Mouse (Mus musculus) gastrocnemius, postnatal 25 days (tissue): Measurements from ENCODE around the gene Btg3. TPM values are rescaled to one million over a fixed set of nuclear protein-coding genes. Genes with fewer than 3 reads are reported as not detected.

Experiments
- DNase-seq: peaks from one replicate; pipeline ENCODE4 v3.0.0; 2022
- total RNA-seq, 2 experiments: library from RNA; stranded (reverse); gene quantifications; 1 replicate in 1 of 2; 2 replicates in 1 of 2; pipeline ENCODE4 v1.2.3; 2021

Btg3 gene
- total RNA-seq, 2 experiments from 2014 or later = 4.7 to 8.1 TPM

DNA sequence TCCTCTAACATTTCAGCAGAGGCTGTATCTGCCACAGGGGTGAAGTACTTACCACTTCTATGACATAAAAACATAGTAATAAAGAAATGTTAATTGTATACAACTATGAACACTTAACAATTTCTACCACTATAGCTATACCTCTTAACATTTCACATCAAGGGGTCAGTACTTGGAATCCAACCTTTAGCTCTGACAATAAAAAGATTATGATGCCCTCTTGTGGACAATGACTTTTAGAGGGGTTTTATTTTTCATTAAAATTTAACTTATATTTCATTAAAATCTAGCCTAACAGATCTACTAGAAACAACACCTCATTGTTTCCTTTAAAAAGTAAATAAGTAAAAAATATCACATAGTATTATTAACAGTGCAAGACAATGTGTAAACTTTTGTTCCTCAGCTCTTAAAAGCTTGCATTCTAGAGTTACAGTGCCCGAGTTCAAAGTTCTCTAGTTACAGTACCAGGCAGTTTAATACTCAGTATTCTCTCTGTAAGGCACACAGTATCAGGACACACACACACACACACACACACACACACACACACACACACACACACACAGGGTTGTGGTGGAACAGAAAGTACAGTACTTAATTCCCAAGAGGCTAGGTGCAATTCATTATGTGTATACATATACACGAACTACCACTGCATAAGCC, 30.2 kb downstream of the Btg3 start:
- DNase-seq = no peak

DNA sequence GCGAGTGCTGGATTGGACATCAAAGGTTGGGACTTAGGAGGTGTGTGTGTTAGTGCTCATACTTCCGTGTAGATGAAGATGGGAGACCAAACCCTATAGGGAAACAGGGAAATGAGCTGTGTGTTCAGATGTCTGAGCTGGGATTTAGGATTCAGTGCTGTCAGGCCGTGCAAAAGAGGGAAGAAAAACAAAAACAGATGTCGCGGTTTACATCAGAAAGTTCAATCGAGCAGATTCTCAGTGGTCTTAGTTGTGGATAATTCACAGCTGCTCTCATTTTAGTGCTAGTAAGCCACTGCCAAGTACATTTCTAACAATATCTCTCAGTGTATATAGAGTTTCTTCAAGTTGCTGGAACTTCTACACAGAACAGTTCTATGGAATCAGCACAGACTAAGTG, 33.2 kb downstream of the Btg3 start:
- DNase-seq = no peak

DNA sequence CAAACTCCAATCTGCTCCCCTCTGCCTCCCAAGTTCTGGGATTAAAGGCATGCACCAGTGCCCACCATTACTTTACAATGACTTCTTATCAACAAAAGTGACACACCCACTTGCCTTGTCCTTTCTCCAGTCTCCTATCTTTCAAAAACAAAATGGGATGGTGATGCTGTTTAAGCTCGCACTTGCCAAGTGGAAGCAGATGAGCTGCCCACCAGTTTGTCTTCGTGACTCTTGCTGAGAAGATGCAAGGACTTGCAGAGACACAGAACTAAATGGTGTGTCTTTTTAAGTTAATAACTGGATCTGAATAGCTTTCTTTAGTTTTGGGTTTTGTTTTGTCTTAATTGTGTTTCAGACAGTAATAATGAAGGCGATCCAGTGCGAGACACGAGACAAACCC, 34.2 kb downstream of the Btg3 start:
- no peak for DNase-seq

DNA sequence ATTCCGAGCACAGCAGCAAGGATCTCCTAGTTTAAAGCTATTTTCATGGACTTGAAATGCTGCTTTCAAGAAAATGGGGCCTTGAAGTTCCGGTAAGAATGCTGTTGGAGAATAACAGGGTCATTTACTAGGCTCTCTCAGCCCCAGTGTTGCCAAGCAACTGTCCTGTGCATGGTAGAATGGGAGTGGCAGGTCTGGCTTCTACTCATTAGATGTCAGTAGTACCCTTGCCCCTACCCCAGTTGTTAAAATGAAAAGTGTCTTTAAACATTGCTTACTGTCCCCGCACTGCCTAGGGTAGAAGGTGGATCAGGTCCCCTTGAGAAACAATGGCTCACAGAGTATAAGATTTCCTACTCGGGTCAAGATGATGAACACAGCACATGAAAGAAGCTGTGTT, 35.6 kb downstream of the Btg3 start:
- DNase-seq = no peak

DNA sequence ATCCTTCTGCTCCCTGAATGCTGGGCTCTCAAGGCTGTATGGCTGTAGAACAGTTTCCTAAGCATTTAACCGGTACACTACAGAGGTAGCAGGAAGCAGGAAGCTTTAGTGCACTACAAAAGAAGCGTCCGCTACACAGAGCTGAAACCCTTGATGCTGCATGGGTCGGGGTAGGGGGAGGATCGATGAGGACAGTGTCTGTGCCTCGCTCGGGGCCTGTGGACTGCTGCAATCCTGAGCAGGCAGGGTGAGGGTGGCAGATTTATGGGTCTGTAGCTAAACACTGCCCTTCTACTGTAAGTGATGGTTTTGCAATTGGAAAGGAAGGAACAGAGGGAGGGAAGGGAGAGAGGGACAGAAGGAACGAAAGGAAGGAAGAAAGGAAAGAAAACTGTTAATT, 39.8 kb downstream of the Btg3 start:
- DNase-seq = no peak

DNA sequence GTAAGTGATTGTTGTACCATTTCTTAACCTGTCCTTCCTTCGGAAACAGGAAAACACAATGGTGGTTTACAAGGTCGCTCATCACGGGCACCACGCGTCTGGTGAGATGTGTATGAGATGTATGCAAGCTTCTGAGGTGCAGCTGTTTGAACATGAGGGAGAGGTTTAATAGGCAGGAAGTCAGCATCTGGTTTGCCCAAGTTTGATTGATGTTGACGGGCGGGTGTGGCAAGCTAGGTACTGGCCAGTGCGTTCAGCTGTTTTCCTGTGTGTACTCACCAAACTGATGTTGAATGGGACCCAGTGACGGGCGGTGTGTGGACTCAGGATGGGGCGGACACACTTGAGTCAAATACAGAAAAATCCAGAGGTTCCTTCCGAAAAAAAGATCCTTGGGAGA, 49.0 kb downstream of the Btg3 start:
- no peak for DNase-seq

DNA sequence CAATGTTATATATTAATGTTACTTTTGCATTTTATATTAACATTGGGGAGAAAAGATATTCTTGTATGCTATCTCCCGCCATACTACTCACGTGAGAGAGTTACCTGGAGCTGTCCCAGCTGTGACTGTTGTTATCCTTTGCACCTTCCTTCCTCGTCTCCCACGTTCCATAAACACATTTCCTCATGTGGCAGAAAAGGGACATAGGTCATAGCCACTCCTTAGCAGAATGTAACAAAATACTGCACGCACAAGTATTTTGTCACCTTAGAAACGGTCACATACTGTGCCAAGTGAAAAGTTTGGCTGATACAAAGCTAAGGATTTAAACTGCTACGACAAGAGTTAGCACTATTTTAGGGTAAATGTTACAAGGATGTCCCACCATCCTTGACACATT, 49.4 kb downstream of the Btg3 start:
- DNase-seq = no peak

DNA sequence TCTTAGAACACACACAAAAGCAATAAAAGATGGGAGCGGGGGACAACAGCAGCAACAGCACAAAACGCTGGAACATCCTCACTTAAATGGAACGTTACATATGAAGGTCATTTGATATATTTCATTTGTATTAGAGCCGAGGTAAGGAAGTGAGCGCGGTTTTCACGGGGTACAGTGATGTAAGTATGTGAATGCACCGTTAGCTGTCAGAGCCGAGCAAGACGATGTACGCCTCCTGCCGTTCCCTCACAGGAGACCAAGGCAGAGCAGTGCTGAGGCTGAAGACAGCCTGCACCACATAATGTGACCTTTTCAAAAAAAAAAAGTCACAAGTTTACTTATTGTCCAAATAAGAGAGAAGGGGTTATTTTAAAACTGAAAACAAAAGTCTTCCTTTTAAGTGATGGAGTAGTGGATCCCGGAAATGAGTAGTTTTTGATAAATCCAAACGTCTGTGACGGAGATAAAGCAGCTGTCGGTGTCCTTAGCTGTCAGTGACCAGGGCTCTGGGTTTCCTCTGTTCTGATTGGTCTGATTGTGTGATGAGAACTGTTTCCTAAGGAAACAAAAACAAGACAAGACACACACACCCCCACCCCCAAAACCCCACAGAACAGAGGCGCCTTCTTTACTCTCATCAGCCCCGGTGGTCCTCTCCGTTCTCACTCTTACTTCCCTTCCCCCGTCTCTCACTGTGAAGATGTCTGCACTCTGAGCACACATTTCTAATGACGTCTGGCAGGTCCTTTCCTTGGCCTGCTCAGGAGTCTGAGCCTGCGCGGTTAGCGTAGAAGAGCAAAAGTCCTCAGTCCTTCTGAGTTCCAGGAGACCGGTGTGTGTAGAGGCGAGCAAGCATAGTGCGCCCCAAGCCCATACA, 50.8 kb downstream of the Btg3 start:
- no peak for DNase-seq

DNA sequence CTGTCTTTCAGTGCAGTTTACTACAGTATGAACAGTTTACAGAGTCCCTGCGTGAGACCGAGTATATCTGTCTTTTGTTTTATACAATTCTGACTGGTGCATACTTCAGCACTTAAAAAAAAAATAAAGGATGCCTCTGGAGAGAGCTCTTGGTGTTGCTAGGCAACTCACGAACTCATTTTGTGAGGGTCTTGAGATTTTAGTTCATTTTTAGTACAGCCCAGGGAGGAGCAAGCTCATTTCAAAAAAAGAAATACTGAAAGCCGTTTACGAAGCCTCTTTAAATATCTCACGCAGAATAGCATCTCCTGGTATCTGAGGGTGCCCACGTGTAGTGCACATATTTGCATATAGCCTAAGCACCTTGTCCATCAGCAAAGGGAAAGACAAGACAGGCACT, 54.9 kb downstream of the Btg3 start:
- no peak for DNase-seq

DNA sequence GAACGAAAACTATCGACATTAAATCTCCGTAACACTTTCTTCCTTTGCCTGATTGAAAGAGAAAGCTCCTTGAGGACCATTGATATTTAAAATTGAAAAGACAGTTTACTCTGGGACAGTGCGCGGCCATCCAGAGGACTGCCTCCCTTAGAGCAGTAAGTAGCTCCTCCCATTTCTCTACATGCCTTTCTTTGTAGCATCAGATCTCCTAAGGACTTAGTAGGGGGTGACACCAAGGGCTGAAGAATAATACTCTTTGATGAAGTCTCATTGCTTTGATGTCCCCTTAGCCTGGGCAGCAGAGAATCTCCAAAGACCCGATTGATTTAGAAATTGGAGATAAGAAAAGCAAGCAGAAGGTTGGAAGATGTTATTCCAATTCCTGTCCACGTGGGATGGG, 55.4 kb downstream of the Btg3 start:
- DNase-seq = no peak

DNA sequence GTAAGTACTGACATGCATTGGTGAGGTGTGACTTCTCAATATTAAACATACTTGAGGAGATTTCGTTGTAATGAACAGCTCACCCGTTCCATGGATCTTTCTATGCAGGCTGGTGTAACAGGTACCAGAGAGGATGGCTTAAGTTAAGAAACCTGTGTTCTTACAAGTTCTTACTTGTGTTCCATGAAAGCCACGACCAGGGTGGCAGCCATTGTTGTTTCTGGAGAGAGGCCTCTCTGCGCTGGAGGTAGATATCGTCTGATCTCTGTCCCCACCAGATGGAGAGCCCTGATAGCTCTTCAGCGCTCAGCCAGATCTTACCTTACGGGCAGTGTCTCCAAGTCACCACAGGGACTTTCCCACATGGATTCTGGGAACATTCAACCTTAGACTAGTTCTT, 57.3 kb downstream of the Btg3 start:
- DNase-seq = no peak

DNA sequence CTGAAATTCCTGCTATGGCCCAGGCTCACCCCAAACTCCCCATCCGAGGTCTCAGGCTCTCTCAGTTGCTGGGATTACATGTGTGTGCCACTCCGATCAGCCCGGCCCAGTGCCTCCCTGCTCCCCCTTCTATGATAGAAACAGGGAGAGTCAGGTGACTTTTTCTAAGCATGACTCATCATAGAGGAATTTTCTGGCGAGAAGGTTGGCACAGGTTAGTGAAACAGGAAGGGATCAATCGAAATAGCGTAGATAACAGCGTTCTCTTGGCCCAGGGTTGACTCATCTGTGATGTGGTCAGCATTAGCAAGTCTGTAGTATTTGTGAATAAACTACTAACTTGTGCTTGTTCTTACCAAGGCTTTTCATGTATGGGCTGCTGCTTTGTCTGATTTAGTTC, 59.0 kb downstream of the Btg3 start:
- no peak for DNase-seq

DNA sequence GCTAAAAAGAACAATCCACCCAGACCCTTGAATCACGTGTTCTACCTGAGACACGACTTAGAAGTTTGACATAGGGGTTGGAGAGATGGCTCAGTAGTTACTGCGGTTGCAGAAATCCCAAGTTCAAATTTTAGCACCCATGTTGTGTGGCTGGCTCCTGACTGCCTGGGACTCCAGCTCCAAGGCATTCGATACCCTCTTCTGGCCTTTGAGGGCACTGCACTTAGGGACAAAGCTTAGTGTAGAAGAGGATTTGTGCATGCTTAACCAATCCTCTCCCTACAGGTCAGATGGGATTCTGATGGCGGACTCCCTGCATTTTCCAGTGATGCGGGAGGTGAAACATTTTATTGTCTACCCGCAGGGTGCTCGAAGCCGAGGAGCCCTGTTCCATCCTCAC, 60.1 kb downstream of the Btg3 start:
- no peak for DNase-seq

DNA sequence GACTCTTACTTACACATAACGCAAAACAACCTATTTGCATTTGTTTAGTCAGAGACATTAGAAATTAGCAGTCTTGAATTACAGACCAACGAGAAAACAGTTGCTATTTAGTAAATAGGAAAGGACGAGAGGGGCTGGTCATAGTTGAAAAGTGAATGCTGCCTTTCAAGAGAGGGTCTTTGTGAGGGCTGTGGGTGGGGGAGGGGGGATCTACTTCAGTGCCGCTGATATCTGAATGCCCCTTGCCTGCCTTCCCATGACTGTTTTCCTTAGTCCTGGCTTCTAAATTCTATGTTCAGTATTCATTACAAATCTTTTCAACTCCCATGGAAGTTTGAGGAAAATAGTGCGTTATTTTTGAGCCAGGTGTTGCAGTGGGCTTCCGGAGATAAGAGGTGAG, 63.0 kb downstream of the Btg3 start:
- no peak for DNase-seq

DNA sequence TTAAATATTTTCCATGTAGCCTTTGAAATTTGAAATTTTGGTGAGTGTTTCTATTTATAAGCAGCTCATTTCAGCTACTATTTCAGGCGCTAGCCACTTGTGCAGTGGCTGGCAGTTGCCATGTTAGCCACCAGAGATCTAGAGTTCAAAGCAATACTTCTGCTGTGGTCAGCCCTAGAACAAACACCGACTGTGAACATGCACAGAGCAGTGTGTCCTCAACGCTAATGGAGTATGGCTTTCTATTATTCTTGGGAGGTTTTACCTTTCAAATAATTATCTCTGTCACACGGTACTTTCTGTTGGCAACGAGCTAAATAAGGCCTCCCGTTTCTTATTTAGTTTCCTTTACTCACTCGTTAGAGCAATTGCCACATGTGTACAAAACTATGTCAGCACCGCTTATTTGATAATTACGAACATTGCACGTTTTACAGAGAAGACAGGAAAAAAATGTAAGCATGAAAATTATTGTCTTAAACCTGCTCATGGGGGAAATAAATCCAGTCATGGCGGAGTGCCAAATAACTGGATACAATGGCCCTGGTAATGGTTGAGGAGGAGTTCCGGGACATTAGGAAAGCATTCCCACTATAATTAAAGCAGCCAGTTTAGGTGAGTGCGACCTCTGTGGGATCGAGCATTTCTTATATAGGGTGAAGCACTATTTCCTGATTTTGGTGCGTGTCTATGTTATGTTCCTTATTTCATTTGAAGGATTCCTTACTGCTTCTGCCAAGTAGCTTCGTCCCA, 63.7 kb downstream of the Btg3 start:
- DNase-seq = no peak

DNA sequence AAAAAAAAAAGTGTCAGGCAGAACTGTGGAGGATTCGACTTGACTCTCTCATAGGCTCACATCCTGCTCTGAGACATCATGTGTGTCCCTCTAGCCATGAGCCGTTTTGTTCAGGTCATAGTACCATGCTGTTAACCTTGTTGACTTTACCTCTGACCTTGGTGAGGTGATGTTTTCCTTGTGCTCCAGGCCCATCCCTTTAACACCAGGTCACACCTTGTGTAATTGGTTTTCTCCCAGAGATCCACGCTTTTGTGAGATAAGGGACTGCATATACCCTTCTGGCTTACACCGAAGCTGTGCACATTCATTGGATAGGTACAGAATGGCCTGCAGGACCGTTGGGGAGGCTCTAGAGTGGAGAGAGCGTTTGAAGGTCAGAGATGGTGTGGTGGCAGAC, 67.7 kb downstream of the Btg3 start:
- DNase-seq = no peak

DNA sequence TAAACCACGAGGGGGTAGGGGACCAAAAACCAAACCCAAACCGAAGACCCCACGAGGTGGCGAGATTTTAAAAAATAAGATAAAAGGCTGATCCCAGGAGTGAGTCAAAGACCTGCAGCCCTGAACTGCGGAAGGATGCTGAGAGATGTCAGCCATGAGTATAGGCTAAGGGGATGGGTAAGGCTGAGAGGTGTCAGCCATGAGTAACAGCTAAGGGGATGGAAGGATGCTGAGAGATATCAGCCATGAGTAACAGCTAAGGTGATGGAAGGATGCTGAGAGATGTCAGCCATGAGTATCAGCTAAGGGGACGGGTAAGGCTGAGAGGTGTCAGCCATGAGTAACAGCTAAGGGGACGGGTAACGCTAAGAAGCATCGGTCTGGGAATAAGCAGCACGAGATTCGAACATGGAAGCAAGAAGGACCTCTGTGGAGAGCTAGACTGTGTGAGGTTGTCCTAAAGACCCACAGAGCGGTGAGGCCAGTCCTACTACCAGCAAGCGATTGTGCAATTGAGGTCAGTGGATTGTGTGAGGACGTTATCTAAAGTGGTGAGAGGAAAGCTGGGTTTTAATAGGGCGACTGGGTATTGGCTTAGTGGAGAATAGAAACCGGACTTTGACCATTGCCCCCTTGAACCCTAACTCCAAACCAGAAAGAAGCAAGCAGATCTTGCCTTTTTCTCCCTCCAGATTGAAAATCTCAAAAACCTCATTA, 69.4 kb downstream of the Btg3 start:
- no peak for DNase-seq

DNA sequence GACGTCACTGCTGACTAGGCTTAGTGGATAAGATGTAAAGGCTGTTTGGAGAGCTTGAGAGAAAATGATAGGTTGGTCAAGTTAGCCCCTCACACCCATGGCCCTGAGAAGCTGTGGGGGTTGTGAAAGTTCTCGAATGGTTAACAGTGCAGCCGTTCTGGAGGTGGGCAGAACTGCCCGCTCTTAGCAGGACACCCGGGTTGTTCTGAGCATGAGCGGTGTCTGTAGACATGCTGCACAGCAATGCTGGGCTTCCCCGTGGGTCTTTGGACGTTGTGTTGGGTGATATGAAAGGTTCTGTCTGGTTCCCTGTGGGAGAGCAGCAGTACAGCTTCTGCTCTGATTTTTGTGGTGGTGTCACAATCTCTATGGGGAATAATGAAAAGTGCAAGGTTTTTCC, 70.4 kb downstream of the Btg3 start:
- DNase-seq = no peak

DNA sequence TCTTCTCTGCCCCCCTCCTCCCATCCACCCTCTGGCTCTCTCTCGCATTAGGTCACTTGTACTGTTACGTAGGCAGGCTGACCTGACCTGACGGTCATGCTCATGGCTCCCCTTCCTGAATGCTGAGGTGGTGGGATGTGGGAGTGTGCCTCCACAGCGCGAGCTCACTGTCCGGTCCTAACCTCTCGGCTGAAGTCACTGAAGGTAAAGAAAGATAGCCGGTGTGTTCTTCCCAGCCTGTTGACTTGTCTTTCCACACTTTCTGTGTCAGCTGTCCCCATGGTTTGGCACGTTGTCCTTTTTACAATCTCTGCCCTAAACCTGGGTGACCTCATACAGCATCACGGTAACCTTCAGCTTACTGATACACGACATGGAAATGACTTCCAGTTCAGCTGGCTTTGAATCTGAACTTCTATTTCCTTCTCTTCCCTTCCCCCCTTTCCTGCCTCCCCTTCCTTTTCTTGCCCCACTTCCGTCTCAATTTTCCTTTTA, 71.3 kb downstream of the Btg3 start:
- DNase-seq = no peak

DNA sequence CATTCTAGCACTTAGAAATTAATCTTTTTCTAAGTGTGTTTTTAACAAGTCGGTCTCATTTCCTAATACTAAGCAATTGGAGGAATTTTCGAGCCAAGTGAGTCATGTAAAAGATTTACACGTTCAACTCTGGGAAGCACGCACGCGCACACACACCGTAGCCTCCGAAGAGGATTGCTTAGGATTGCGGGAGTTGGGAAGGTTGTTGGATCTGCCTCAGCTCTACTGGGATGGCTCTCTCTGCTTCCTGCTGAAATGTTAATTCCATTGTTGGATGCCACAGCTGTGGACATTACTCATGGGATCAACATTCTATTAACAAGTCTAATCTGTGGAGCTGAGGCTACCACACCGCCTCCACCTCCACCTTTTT, 74.3 kb downstream of the Btg3 start:
- no peak for DNase-seq

DNA sequence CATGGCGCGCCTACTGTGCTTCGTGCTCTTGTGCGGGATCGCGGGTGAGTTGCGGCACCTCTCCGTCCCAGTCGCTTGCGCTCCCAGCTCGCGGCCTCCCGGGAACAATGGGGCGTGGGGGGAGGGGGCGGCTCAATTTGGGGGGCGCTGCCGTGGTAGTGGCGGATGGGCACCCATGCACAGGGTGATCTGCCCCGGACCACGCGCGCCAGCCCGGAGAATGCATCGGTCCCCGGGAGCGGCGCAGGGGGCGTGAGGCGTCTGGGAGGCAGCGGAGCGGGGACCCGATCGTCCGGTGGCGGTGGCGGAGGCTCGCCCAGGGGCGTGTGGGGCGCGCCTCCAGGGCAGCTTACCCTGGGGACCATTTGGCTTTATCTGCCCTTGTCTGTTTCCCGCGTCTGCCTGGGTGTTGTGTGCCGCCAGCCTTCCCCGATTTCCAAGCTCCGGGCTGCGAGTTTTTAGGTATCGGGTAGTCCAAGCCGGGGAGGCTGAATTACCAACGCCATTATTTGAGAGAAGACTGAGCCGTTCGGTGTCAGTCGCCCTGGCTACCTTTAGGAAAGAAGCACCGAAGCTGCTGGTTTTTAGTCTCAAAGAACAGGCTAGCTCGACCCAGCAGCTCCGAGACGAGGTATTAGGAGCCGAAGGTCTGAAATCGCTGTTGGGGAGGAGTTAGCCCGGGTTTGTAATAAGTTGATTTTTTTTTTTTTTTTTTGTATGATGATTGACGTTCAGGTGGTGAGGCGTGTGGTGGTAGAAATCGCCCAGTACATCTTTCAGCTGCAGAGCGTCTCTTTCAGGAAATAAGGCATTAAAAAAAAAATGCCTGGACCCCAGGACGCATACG, 74.9 kb downstream of the Btg3 start:
- DNase-seq = no peak
